Mouse (Mus musculus) small intestine, adult 2 months (tissue): ENCODE data around the gene Atg4d. TPM values are rescaled to one million over a fixed set of nuclear protein-coding genes. Genes with fewer than 3 reads are reported as not detected.
"Not testable (repeated sequence)": the region's sequence is repeated elsewhere in the genome, so short reads cannot be mapped to it uniquely, and the experiment has no call there.

Source experiments
- H3K27ac ChIP-seq: fragments of 200-500 bp; 2 replicates; pipeline ENCODE4 v1.5.1; 2012; ENCODE audit warnings: low read depth, low read length, control low read depth, inconsistent platforms; ENCODE audit not compliant: insufficient read depth
- H3K27me3 ChIP-seq: fragments of 200-500 bp; 2 replicates; pipeline ENCODE4 v1.6.1; 2012; ENCODE audit warnings: mild to moderate bottlenecking, moderate library complexity, low read length, inconsistent platforms; ENCODE audit not compliant: control insufficient read depth, insufficient read depth
- H3K36me3 ChIP-seq: fragments of 200-500 bp; 2 replicates; pipeline ENCODE4 v1.6.1; 2012; ENCODE audit warnings: mild to moderate bottlenecking, low read length, control low read depth, inconsistent platforms; ENCODE audit not compliant: control insufficient read depth, insufficient read depth
- H3K4me1 ChIP-seq: fragments of 200-500 bp; 2 replicates; pipeline ENCODE4 v1.6.1; 2012; ENCODE audit warnings: low read length, inconsistent platforms, mixed read lengths; ENCODE audit not compliant: control insufficient read depth, insufficient read depth, insufficient read length
- H3K4me3 ChIP-seq: fragments of 200-500 bp; 2 replicates; pipeline ENCODE4 v1.5.1; 2012; ENCODE audit warnings: low read depth, mild to moderate bottlenecking, control low read depth, inconsistent platforms, low read length, moderate library complexity
- CTCF ChIP-seq: fragments of 200-500 bp; IDR thresholded peaks from 2 replicates; pipeline ENCODE4 v1.5.1; 2012; ENCODE audit warnings: low read depth, mild to moderate bottlenecking, control low read depth, inconsistent platforms, low read length, moderate library complexity, mixed read lengths; ENCODE audit not compliant: insufficient replicate concordance, insufficient read length; ENCODE audit errors: extremely low read depth
- POLR2A ChIP-seq: fragments of 200-500 bp; IDR thresholded peaks from 2 replicates; pipeline ENCODE4 v1.6.1; 2012; ENCODE audit warnings: low read depth, mild to moderate bottlenecking, control low read depth, inconsistent platforms, low read length, moderate library complexity
- WGBS: fragments of 180-500 bp; shearing (Covaris S2); methylation state at CpG from one replicate; pipeline ENCODE4 v1.1.7; 2018; 5-methylcytosine and 5-hydroxymethylcytosine counted together
- polyA plus RNA-seq: library from polyadenylated mRNA; depleted of rRNA; stranded (reverse); fragments of >200 nt; gene quantifications from 2 replicates; pipeline ENCODE4 v1.2.3, GENCODE M21; 2012; rRNA removed

The Atg4d gene
- 70.1 and 144 TPM in 2 replicates for polyA plus RNA-seq

DNA sequence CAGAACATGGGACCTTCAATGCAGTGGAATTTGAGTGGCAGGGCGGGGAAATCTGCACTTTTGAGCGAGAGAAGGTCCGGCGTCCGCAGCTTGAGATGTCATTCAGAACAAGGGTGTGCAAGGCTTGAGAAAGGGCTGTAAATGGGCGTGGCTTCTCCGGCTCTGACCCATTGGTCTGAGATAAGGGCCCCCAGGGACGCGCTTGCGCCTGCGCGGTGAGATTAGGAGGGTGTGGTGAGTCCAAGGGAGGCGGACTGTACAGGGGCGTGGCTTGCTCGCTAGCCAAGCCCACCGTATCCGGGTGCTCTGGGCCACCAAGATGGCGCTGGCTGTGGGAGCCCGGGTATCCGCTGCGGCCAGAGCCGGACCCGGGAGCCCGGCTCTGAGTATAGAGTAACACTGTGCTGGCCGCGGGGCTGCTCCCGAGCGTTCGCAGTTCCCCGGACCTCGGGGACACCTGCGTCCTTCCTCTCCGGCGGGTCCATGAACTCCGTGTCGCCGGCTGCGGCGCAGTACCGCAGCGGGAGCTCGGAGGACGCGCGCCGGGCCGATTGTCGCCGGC, at the start of gene Atg4d:
Gene Atg4d, plus strand, starts transcription at position 294 of the 562 bp plus-strand sequence.
- Histone ChIP-seq H3K27me3 (no peaks in the 10 kb centered on the region), H3K27ac (peak within 1 kb of the TSS; percentile 79), H3K4me3 (peak within 1 kb of the TSS; percentile 80), H3K36me3 (peaks cover 29% of the 10 kb centered on the region), H3K4me1 (peaks cover 22% of the 10 kb centered on the region; the same call in 1 of the 2 replicates)
- no peak for TF ChIP-seq CTCF
- TF ChIP-seq POLR2A = peak; percentile 94
- under 1% methylated on average over 49 of the region's 49 CpGs for WGBS

DNA sequence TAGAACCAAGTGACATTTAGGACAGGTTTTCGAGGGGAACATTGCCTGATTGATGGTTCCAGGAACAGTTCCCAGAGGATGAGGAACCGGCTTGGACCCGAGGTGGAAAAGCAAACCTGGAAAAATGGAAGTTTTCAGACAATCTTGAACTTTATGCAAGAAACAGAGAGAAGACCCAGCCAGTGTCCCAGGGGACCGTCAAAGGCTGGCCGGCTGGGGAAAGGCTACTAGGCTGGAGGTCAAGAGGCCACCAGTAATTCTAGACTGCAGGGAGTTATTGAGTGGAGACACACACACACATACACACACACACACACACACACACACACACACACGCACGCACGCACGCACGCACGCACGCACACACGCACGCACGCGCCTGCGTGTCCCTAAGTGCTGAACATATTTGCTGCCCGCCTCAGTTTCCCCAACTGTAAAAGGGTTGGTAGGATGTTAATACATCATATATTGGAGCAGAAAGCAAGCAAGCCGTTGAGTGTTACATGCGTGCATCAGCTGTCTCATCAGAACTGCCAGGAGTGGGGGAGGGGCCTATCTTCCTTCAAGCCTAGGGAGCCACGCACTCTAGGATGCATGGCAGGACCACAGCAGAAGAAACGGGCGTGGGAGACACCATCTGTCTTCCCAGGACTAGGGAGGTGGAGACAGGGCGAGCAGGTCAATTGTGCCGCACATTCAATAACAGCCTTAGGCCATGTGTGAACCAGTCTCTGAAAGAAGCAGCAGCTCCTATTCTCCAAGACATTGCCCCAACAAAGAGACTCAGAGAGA, 48.8 kb upstream of the Atg4d start:
- TF ChIP-seq POLR2A = no peak
- no peak for TF ChIP-seq CTCF
- Histone ChIP-seq H3K4me3 (no peak overlapping the region), H3K4me1 (peaks cover 10% of the 10 kb centered on the region; the same call in 1 of the 2 replicates), H3K36me3 (no peaks in the 10 kb centered on the region), H3K27me3 (no peaks in the 10 kb centered on the region), H3K27ac (no peak overlapping the region)
- WGBS = 70% methylated on average over 25 of the region's 25 CpGs

DNA sequence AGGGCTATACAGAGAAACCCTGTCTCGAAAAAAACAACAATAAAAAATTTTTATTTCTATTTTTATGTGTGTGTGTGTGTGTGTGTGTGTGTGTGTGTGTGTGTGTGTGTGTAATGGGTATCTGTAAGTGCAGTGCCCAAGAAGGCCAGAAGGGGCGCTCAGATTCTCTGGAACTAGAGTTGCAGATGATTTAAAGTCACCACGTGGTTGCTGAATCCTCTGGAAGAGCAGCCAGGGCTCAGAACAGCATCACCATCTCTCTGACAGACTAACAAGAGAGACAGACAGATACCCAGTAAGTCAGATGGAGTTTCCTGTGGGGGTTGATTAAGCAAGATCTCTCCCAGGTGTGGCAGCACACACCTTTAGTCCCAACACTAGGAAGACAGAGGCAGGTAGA, 45.3 kb upstream of the Atg4d start:
- WGBS = 55% methylated on average over 3 of the region's 3 CpGs
- 0 out of 2 replicates have a peak, but pooled peaks cover 3% of the 10 kb centered on the region for H3K4me1 ChIP-seq
- TF ChIP-seq CTCF (no peak), POLR2A (no peak)
- no peaks in the 10 kb centered on the region for H3K27me3 ChIP-seq
- H3K4me3 ChIP-seq = no peak overlapping the region
- H3K27ac ChIP-seq = no peak overlapping the region
- H3K36me3 ChIP-seq = no peaks in the 10 kb centered on the region

DNA sequence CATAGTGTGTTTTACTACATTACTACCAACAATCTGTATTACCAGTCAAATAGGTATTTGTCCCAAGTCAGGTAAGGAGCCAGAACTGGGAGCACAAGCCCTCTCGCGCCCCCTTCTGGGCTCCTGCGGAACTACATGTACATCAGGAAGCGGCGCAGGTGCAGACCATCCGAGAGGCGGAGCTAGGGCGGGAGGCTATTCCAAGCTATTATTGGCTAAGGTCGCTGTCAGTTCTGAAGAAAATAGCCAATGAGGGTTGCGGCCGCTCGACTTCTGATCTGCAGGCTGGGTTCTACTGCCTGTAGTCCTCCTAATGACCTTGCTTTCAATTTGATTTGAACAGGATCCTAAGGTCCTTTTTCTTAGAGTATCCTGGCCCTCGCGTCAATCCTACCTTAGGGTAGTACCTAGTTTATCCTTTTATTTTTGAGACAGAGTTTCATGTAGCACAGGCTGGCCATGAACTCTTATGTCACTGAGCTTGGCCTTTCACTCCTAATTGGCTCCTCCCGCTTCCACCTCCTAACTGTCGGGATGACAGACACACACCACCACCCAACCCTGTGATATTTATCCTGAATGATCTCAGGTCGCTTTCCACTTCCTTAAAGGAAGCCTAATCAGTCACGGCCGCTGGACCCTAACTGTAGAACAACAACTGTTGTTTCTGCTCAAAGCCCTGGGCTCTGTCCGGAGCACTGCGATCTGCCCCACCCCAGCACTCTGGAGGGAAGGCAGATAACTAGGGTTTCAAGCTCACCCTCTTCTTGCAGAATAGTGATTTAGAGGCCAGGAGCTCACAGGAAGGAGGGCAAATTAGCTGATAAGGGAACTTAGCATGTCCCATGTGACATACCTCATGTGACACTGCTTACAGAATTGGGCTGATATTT, 44.4 kb upstream of the Atg4d start:
- H3K27ac ChIP-seq = peak overlapping the region; percentile 90
- peak; percentile 98 for TF ChIP-seq CTCF
- TF ChIP-seq POLR2A = no peak
- H3K27me3 ChIP-seq = no peaks in the 10 kb centered on the region
- whole genome bisulfite sequencing = 2% methylated on average over 21 of the region's 21 CpGs
- H3K4me1 ChIP-seq = peaks cover 6% of the 10 kb centered on the region; the same call in 1 of the 2 replicates
- peak overlapping the region; percentile 46 for H3K4me3 ChIP-seq
- no peaks in the 10 kb centered on the region for H3K36me3 ChIP-seq

DNA sequence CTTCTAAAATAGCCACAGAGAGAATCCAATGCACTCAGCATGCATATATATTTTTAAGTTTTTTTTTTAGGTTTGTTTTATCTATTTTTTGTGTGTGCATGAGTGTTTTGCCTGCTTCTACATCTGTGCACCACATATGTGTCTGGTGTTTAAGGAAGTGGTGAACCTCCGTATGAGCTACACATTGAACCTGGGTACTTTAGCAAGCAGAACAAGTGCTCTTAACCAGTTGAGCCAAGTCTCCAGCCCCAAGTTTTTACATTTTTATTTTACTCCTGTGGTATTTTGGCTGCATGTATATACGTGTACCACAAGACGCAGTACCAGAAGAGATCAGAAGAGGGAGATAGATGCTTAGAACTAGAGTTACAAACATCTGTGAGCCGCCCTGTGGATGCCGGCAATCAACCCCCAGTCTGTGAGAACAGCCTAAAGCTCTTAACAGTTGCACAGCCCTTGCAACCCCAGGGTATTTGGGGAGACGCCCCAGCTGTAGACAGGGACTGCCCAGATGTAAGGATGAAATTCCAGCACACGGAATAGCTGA, 43.6 kb upstream of the Atg4d start:
- 6% methylated on average over 7 of the region's 7 CpGs for WGBS
- TF ChIP-seq CTCF = peak; percentile 61; the same call in 1 of the 2 replicates
- TF ChIP-seq POLR2A = no peak
- H3K27ac ChIP-seq = 0 out of 2 replicates have a peak overlapping the region, but pooled peaks have one; percentile 90
- peaks cover 6% of the 10 kb centered on the region; the same call in 1 of the 2 replicates for H3K4me1 ChIP-seq
- no peaks in the 10 kb centered on the region for H3K36me3 ChIP-seq
- H3K27me3 ChIP-seq = no peaks in the 10 kb centered on the region
- H3K4me3 ChIP-seq = no peak overlapping the region

DNA sequence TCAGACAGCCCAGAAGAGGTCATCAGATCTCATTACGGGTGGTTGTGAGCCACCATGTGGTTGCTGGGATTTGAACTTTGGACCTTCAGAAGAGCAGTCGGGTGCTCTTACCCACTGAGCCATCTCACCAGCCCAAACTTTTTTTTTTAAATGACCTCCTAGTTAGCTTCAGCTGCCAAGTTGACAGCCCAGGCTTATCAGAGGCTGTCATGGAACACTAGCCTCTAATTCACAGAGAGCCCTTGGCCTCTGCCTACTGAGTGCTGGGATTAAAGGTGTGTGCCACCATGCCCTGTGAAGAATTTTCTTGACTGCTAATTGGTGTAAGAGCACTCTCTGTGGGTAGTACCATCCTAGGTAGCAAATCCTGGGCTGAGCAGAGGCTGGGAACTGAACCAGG, 41.6 kb upstream of the Atg4d start:
- WGBS = 37% methylated on average over 2 of the region's 2 CpGs
- not testable (repeated sequence) for H3K27ac ChIP-seq, H3K36me3 ChIP-seq, H3K4me3 ChIP-seq, H3K27me3 ChIP-seq
- H3K4me1 ChIP-seq = peaks cover 14% of the 10 kb centered on the region
